Mouse (Mus musculus) hindbrain, embryonic 15.5 days (tissue): ENCODE data around the gene Olfr592. TPM values are rescaled to one million over a fixed set of nuclear protein-coding genes. Genes with fewer than 3 reads are reported as not detected.
"Not testable (repeated sequence)": the region's sequence is repeated elsewhere in the genome, so short reads cannot be mapped to it uniquely, and the experiment has no call there.

Experiments
- ATAC-seq: fragments of 200-750 bp; cut with Nextera tagmentation; 2 replicates; pipeline ENCODE4 v1.8.0; 2017; ENCODE audit warnings: low read depth, moderate number of reproducible peaks, moderate TSS enrichment; ENCODE audit not compliant: low FRiP score
- H3K27ac ChIP-seq: fragments of 300-500 bp; sonication (generic); replicated peaks from 2 replicates; pipeline ENCODE4 v1.5.1; 2015; ENCODE audit warnings: mild to moderate bottlenecking, inconsistent platforms
- H3K27me3 ChIP-seq: fragments of 300-500 bp; sonication (generic); 2 replicates; pipeline ENCODE4 v1.6.1; 2015; ENCODE audit warnings: control low read depth, inconsistent platforms
- H3K36me3 ChIP-seq: fragments of 300-500 bp; sonication (generic); 2 replicates; pipeline ENCODE4 v1.6.1; 2015; ENCODE audit warnings: control low read depth, inconsistent platforms
- H3K4me1 ChIP-seq: fragments of 300-500 bp; sonication (generic); replicated peaks from 2 replicates; pipeline ENCODE4 v1.6.1; 2015; ENCODE audit warnings: control low read depth, inconsistent platforms
- H3K4me2 ChIP-seq: fragments of 300-500 bp; sonication (generic); 2 replicates; pipeline ENCODE4 v1.6.1; 2015; ENCODE audit warnings: moderate library complexity, mild to moderate bottlenecking, inconsistent platforms
- H3K4me3 ChIP-seq: fragments of 300-500 bp; sonication (generic); 2 replicates; pipeline ENCODE4 v1.5.1; 2015; ENCODE audit warnings: mild to moderate bottlenecking, inconsistent platforms
- H3K9ac ChIP-seq: fragments of 300-500 bp; sonication (generic); 2 replicates; pipeline ENCODE4 v1.6.1; 2015; ENCODE audit warnings: inconsistent platforms
- H3K9me3 ChIP-seq: fragments of 300-500 bp; sonication (generic); 2 replicates; pipeline ENCODE4 v1.6.1; 2016; ENCODE audit warnings: control low read depth, inconsistent platforms
- WGBS: fragments of 180-500 bp; shearing (Covaris S2); methylation state at CpG from one replicate; pipeline ENCODE4 v1.1.7; 2015; 5-methylcytosine and 5-hydroxymethylcytosine counted together
- polyA plus RNA-seq: library from polyadenylated mRNA; unstranded; fragments of >200 nt; fragmentation: Nextera tagmentation; extraction: Ambion mirVana; gene quantifications from 2 replicates; pipeline ENCODE4 v1.2.1, GENCODE M21; 2015

Olfr592 gene
- polyA plus RNA-seq: not detected in 2 replicates

- not testable (repeated sequence) for H3K27me3 ChIP-seq, H3K36me3 ChIP-seq, H3K9me3 ChIP-seq, H3K27ac ChIP-seq, H3K4me2 ChIP-seq, H3K4me3 ChIP-seq, ATAC-seq, H3K9ac ChIP-seq, H3K4me1 ChIP-seq
- WGBS: 95% methylated on average over 1 of the region's 1 CpGs
Observed at GRCm38 (mm10) chr7:103184503-103184902, at the start of gene Olfr592. Gene Olfr592 (plus strand): TSS chr7:103184803.

DNA sequence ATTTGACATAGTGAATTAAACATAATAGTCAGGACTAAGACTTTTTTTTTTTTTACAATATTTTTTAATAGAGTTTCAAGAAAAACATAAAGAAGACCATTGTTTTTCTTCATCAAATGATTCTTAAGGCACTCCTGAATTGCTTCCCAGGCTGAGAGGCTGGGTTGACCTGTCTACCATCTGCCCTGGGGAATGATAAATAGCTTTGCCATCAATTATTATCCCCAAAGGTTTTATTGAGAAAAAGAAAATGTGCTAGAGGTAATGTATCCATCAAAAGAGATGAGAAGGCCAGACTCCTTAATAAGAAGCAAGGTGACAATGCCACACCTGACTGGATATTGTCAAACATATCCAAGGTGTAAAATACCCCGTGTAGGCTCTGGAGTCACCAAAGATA lies 44.0 kb upstream of the Olfr592 start, which contains the start of gene Olfr588-ps1:
Olfr588-ps1 (plus strand) TSS at position 301 of the 400 bp plus-strand sequence.
- 84% methylated on average over 1 of the region's 1 CpGs for WGBS
- Histone ChIP-seq H3K36me3 (no peaks in the 10 kb centered on the region), H3K9ac (no peak within 1 kb of the TSS), H3K27me3 (no peaks in the 10 kb centered on the region), H3K4me2 (no peak within 1 kb of the TSS), H3K27ac (no peak within 1 kb of the TSS), H3K4me1 (no peaks in the 10 kb centered on the region), H3K4me3 (no peak within 1 kb of the TSS), H3K9me3 (no peaks in the 10 kb centered on the region)
- no peak for ATAC-seq

GRCm38 (mm10) chr7:103156256-103156655 lies 28.3 kb upstream of the Olfr592 start, which contains the start of gene Olfr589:
Gene Olfr589 (minus strand): TSS chr7:103156356.
- Histone ChIP-seq H3K9me3 (no peaks in the 10 kb centered on the region), H3K4me2 (no peak within 1 kb of the TSS), H3K4me3 (no peak within 1 kb of the TSS), H3K9ac (no peak within 1 kb of the TSS), H3K36me3 (no peaks in the 10 kb centered on the region), H3K4me1 (no peaks in the 10 kb centered on the region), H3K27me3 (no peaks in the 10 kb centered on the region), H3K27ac (no peak within 1 kb of the TSS)
- WGBS: 70% methylated on average over 2 of the region's 2 CpGs
- no peak for ATAC-seq

- H3K4me1 ChIP-seq: no peaks in the 10 kb centered on the region
- H3K36me3 ChIP-seq: no peaks in the 10 kb centered on the region
- H3K27me3 ChIP-seq: no peaks in the 10 kb centered on the region
- no peak for ATAC-seq
- 85% methylated on average over 5 of the region's 5 CpGs for WGBS
- H3K4me3 ChIP-seq: no peak overlapping the region
- no peak overlapping the region for H3K4me2 ChIP-seq
- no peaks in the 10 kb centered on the region for H3K9me3 ChIP-seq
- H3K9ac ChIP-seq: no peak overlapping the region
- no peak overlapping the region for H3K27ac ChIP-seq
Observed at GRCm38 (mm10) chr7:103169697-103170096, 14.9 kb upstream of the Olfr592 start.

DNA sequence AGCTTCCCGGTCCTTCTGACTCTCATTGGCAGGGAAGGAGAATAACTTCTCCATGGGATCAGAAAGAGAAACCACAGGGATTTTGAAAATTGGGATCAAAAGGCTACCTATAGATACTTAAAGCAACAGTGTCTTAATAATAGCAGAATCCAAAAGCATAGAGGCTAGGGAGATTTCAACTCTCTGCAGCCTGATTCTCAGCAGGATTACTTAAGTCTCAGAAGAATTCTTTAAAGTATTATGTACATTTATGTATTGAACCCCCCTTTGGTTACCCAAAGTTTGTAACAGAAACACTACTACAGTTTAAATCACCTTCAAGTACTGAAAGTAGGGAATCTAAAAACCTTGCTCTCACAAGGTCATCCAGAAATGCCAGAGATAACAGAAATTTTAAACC lies 6.4 kb upstream of the Olfr592 start, which contains the start of gene Olfr591:
Olfr591 (minus strand) TSS at position 101 of the 400 bp plus-strand sequence.
- no peak within 1 kb of the TSS for H3K27ac ChIP-seq
- no peak for ATAC-seq

DNA sequence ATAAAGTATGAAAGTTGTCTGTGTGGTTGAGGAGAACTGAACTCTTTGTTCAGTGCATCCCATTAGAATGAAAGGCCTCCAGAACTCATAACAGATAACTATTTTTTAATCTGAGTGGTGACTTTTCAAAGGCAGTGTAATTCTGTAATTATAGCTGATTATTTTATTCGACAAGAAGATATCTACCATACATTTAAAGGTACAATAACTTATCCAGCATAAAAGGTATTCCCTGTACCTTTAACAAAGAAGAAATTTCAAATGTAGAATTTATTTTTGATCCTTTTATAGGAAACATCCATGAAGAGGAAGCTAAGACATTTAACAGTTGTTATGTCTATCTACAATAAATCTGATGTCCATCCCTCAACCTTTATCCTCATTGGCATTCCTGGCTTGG lies 27.0 kb downstream of the Olfr592 start, which contains the start of gene Olfr593:
Olfr593 (plus strand) TSS at position 301 of the 400 bp plus-strand sequence.
- Histone ChIP-seq H3K4me3 (no peak within 1 kb of the TSS), H3K27ac (no peak within 1 kb of the TSS), H3K36me3 (no peaks in the 10 kb centered on the region), H3K9ac (no peak within 1 kb of the TSS), H3K4me2 (no peak within 1 kb of the TSS), H3K27me3 (no peaks in the 10 kb centered on the region), H3K4me1 (no peaks in the 10 kb centered on the region), H3K9me3 (no peaks in the 10 kb centered on the region)
- ATAC-seq: no peak
- WGBS: 76% methylated on average over 1 of the region's 1 CpGs

More for the DNA sequence above, 6.4 kb upstream of the Olfr592 start, which contains the start of gene Olfr591:
- no peaks in the 10 kb centered on the region for H3K27me3 ChIP-seq
- 86% methylated on average over 1 of the region's 1 CpGs for WGBS
- H3K4me2 ChIP-seq: no peak within 1 kb of the TSS
- no peak within 1 kb of the TSS for H3K9ac ChIP-seq
- H3K9me3 ChIP-seq: peaks cover 2% of the 10 kb centered on the region; the same call in 1 of the 2 replicates
- no peaks in the 10 kb centered on the region for H3K4me1 ChIP-seq
- H3K36me3 ChIP-seq: no peaks in the 10 kb centered on the region
- H3K4me3 ChIP-seq: no peak within 1 kb of the TSS

- not testable (repeated sequence) for ATAC-seq, H3K4me3 ChIP-seq, H3K9ac ChIP-seq, H3K9me3 ChIP-seq, H3K27me3 ChIP-seq, H3K4me2 ChIP-seq, H3K36me3 ChIP-seq, H3K4me1 ChIP-seq, H3K27ac ChIP-seq
- 92% methylated on average over 5 of the region's 5 CpGs for WGBS
Observed at GRCm38 (mm10) chr7:103212050-103212449, 27.4 kb downstream of the Olfr592 start.

DNA sequence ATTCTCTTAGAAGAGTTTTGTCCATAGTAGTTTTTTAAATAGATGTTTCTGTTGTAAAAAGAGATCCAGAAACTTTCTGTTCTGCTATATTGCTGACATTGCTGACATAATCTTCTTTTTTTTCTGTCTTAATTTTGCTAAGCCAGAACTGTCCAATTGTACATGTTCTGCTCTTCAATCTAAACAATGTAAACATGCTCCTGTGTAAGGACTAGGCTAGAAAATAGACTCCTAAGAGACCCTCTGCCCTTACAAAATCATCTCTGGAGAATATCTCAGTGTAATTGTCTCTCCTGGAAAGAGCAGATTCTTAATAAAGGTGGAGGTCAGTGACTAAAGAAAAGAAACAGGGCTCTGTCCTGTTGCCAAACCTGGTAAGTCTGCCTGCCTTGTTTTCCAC lies 32.1 kb downstream of the Olfr592 start, which contains the start of gene Olfr594:
Olfr594 (plus strand) TSS at position 301 of the 400 bp plus-strand sequence.
- no peak for ATAC-seq
- Histone ChIP-seq H3K4me2 (no peak within 1 kb of the TSS), H3K4me1 (no peaks in the 10 kb centered on the region), H3K27ac (no peak within 1 kb of the TSS), H3K36me3 (no peaks in the 10 kb centered on the region), H3K9me3 (no peaks in the 10 kb centered on the region), H3K4me3 (no peak within 1 kb of the TSS), H3K9ac (no peak within 1 kb of the TSS), H3K27me3 (no peaks in the 10 kb centered on the region)

Other genes starting within 250 kb of the Olfr592 start
- gene Olfr573-ps1, start 242.2 kb upstream of the Olfr592 start, polyA plus RNA-seq: not detected in 2 replicates
- not detected in 2 replicates for gene Olfr574, start 236.3 kb upstream of the Olfr592 start, polyA plus RNA-seq
- gene Olfr575, start 226.0 kb upstream of the Olfr592 start, polyA plus RNA-seq: not detected in 2 replicates
- gene Olfr576, start 222.1 kb upstream of the Olfr592 start, polyA plus RNA-seq: not detected in 2 replicates
- gene Olfr577, start 208.9 kb upstream of the Olfr592 start, polyA plus RNA-seq: not detected in 2 replicates
- not detected in 2 replicates for gene Olfr578, start 195.5 kb upstream of the Olfr592 start, polyA plus RNA-seq
- not detected in 2 replicates for gene Olfr582, start 146.8 kb upstream of the Olfr592 start, polyA plus RNA-seq
- gene Olfr583, start 133.5 kb upstream of the Olfr592 start, polyA plus RNA-seq: not detected in 2 replicates
- not detected in 2 replicates for gene Olfr584, start 102.9 kb upstream of the Olfr592 start, polyA plus RNA-seq
- gene Olfr585, start 87.1 kb upstream of the Olfr592 start, polyA plus RNA-seq: not detected in 2 replicates
- gene Olfr586, start 59.2 kb upstream of the Olfr592 start, polyA plus RNA-seq: not detected in 2 replicates
- not detected in 2 replicates for gene Olfr588-ps1, start 43.9 kb upstream of the Olfr592 start, polyA plus RNA-seq
- not detected in 2 replicates for gene Olfr589, start 28.4 kb upstream of the Olfr592 start, polyA plus RNA-seq
- gene Olfr591, start 6.5 kb upstream of the Olfr592 start, polyA plus RNA-seq: not detected in 2 replicates
- gene Olfr593, start 27.1 kb downstream of the Olfr592 start, polyA plus RNA-seq: not detected in 2 replicates
- gene Olfr594, start 32.2 kb downstream of the Olfr592 start, polyA plus RNA-seq: not detected in 2 replicates
- not detected in 2 replicates for gene Usp17ld, start 67.7 kb downstream of the Olfr592 start, polyA plus RNA-seq
- gene Olfr596, start 120.8 kb downstream of the Olfr592 start, polyA plus RNA-seq: not detected in 2 replicates
- gene Olfr597, start 131.5 kb downstream of the Olfr592 start, polyA plus RNA-seq: not detected in 2 replicates
- gene Olfr598, start 138.8 kb downstream of the Olfr592 start, polyA plus RNA-seq: not detected in 2 replicates
- gene Olfr599, start 151.1 kb downstream of the Olfr592 start, polyA plus RNA-seq: not detected in 2 replicates
- not detected in 2 replicates for gene Olfr600, start 164.9 kb downstream of the Olfr592 start, polyA plus RNA-seq
- not detected in 2 replicates for gene Olfr601, start 177.9 kb downstream of the Olfr592 start, polyA plus RNA-seq
- gene Olfr603, start 201.4 kb downstream of the Olfr592 start, polyA plus RNA-seq: not detected in 2 replicates
- gene Usp17lc, start 230.3 kb downstream of the Olfr592 start, polyA plus RNA-seq: not detected in 2 replicates